Mouse (Mus musculus): ENCODE data around the gene Zfp408.
"Not testable (repeated sequence)": the region's sequence is repeated elsewhere in the genome, so short reads cannot be mapped to it uniquely, and the experiment has no call there.

Gene Zfp408

DNA sequence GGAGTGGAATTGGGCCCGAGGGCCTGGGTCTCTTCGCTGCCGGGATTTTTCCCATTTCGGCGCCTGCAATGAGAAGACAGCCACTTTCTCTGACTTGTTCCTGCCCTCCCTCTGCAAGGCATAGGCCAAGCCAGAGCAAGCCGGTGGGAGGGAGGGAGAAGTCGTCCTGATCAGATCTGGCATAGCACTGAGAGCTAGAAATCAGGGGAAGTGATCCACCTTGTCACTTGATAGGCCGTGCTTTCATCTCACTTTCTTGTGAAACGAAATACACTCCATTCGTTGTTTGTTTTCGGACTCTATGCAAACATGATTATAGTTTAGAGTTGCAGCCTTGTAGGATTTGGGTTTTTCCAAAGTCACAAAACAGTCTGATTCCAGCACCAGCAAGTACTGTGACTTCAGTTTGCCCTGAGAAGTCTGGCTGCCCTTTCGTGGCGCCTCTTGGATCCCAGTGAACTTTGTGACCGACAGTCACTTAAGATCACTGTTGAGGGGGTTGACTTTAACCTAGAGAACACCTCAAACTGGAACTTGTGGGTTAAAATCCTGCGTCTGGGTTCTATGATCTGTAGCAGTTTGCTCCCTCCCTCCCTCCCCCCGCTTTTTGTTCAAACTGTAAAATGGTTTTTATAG, 887 bp upstream of the Zfp408 start:
- no peak for DNase-seq

GRCm38 (mm10) chr2:91649152-91649551, 439 bp downstream of the Zfp408 start:
- DNase-seq, result no peak

DNA sequence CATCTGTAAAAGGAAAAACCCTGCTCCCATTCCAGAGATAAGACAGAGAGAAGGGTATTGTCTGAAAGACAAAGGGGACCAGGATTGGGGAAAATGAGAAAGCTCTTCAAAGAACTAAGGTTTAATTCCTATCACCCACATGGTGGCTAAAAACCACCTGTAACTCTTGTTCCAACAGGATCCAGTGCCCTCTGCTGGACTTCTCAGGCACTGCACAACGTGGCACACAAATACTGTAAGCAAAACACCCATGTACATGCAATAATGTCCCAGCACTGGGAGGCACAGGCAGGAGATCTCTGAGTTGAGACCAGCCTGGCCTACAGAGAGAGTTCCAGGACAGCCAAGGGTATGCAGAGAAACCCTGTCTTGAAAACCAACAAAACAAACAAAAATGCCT, 2.9 kb downstream of the Zfp408 start:
- peak; percentile 48 for DNase-seq

DNA sequence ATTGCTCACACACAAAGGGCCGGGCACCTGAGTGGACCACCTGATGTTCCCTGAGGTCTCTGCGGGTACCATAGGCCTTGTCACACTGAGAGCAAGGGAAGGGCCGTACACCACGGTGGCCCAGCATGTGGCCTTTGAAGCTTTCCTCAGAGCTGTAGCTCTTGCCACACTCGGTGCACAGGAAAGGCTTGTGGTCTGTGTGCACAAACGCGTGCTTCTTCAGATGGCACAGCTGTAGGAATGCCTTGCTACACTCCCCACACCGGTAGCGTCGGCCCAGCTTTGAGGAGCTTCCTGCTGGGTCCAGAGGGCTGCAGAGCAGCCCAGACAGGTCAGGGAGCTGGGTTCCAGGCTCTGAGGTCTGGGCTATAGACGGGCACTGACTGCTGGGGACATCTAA, 3.8 kb downstream of the Zfp408 start:
- DNase-seq, result no peak

DNA sequence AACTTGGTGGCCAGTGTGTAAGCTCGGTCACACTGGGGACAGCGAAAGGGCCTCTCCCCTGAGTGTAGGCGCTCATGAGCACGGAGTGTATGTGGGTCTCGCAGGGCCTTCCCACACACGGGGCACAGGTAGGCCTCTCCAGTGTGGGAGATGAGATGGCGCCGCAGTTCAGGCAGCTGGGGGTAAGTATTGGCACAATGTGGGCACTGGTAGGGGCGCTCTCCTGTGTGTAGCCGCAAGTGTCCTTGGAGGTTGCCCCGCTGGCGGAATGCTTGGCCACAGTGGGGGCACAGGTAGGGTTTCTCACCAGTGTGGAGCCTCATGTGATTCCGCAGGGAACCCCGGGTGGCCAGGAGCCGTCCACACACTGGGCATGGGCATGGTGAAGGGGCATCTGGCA, 4.2 kb downstream of the Zfp408 start:
- no peak for DNase-seq

GRCm38 (mm10) chr2:91644021-91644420, 5.6 kb downstream of the Zfp408 start:
- DNase-seq, result no peak

DNA sequence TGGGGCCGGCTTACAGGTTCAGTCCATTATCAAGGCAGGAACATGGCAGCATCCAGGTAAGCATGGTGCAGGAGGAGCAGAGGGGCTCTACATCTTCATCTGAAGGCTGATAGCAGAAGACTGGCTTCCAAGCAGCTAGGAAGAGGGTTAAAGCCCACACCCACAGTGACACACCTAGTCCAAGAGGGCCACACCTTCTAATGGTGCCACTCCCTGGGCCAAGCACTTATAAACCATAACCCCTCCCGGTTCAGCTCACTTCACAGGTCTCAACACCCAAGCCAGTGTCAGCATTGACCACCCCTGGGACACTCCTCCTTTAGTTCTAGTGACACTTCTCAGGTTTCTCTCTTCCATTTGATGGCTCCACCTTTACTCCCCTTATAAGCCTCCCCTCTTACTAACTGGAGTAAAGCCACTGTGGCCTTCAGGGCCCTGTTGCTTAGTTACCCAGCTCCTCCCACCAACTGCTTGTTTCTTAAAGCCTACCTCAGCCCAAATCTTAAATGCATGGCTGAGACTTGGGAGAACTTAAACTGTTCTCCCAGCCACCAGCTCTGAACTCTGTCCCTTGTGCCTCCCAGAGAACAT, 6.7 kb downstream of the Zfp408 start:
- no peak for DNase-seq

- no peak for DNase-seq
These were observed 10.7 kb downstream of the Zfp408 start for GRCm38 (mm10) chr2:91638931-91639330.

- DNase-seq, result no peak
These were observed 12.8 kb downstream of the Zfp408 start for GRCm38 (mm10) chr2:91636727-91637338.

GRCm38 (mm10) chr2:91636229-91636628, 13.4 kb downstream of the Zfp408 start, which contains the start of gene F2:
TSS of gene F2 (minus strand) at chr2:91636414.
- no peak for DNase-seq

DNA sequence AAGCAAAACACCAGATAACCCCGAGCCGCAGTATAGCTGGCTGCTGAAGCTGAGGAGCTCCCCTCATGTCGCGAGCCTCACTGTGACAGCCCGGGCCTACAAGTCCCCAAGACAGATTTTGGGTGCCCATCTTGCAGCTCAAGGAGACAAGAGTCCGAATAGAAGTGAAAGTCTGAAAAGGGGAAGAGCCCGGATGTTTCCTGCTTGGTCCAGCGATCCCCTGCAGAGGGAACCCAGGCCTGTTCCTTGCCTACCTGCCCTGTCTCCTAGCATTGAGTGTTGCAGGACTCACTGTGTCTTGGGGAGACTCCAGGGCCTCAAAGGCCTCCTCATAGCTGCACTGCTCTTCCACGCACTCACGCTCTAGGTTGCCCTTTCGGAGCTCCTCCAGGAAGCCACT, 14.1 kb downstream of the Zfp408 start:
- no peak for DNase-seq

DNA sequence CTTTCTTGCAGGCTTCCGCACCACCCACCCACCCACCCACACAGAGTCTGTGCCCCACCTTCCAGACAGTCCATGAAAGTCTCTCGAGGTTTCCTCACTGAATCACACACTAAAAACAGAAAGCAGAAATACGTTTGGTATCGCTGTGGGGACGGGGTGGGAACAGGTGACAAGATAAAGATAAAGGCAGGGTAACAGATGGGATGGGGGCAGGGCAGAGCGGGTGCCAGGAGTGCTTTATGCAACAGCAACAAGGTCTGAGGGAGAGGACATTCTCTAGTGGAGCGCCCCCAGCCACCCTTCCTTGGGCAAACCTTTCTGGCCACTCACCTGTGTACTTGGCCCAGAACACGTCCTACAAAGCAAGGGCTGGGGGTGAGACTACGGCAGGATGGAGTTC, 14.8 kb downstream of the Zfp408 start:
- peak; percentile 30 for DNase-seq

DNA sequence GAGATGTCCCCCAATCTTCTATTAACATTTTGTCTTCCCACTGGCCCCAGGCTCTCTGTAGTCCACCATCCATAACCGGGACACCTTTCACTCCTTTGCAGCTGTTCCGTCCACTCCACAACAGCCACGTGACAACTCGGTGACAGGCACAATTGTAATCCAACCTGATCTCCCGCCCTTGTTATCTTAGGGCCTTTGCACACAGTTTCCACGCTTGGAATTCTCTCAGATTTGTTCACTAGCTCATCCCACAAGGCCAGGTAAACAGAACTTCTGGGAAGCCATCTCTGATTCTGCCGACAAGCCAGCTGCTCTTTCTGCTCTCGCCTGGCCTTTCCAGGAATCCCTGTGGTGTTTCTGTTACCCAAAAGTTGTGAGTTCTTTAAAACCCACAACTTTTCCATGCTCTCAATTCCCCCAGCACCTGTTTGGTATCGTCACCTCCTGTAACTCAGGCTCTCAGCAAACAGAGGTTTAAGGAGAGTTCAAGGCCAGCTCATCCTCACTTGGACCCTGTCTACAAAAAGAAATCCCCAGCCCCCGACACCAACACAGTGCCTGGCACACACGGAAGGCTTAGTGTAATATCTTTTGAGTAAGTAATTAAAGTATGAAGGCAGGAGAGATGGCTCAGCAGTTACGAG, 16.1 kb downstream of the Zfp408 start:
- no peak for DNase-seq

DNA sequence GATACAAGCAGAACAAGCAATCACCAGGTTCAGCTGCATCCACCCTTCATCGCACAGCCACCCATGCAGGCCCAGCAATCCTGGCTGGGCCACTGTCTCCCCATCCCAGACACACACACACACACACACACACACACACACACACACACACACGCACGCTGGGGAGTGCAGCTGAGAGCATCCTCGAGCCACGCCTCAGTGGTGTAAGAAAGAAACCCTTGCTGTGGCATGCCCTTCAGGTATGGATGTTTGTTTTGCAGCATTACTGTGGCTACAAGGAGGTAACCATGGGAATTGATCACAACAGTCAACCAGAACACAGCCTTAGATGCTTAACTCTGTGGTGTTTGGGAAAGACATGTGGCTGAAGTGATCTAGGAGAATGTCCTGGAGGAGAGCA, 17.3 kb downstream of the Zfp408 start:
- no peak for DNase-seq

GRCm38 (mm10) chr2:91631826-91632225, 17.8 kb downstream of the Zfp408 start:
- no peak for DNase-seq

GRCm38 (mm10) chr2:91630384-91630783, 19.2 kb downstream of the Zfp408 start:
- DNase-seq, result no peak

DNA sequence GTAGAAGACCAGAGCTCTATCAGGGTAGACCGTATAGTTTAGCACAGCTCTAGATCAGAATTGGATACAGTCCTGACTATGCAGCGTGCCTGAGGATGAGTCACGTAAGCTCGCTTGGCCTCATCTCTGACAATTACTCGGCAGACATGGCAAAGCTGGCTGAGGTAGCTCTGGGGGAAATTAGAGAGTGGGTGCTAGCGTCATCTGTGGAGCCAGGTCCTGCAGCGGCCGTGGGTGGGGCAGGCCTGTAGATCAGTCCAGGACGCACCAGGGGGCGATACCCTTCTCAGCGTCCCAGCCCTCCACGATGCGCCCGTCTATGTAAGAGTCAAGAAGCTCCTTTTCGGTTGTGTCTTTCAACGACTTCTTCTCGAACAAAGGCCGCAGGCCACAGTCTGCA, 19.9 kb downstream of the Zfp408 start:
- no peak for DNase-seq

GRCm38 (mm10) chr2:91628171-91628570, 21.4 kb downstream of the Zfp408 start:
- no peak for DNase-seq

- DNase-seq, result no peak
These were observed 22.1 kb downstream of the Zfp408 start for GRCm38 (mm10) chr2:91627486-91627885.

DNA sequence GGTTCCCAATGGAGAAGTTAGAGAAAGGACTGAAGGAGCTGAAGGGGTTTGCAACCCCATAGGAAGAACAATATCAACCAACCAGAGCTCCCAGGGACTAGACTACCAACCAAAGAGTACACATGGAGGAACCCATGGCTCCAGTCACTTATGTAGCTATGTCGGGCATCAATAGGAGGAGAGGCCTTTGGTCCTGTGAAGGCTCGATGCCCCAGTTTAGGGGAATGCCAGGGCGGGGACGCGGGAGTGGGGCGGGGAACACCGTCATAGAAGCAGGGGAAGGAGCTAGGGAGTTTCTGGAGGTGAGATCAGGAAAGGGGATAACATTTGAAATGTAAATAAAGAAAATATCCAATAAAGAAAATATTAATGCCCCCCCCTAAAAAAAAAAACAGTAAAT, 26.2 kb downstream of the Zfp408 start:
- DNase-seq, result not testable (repeated sequence)

DNA sequence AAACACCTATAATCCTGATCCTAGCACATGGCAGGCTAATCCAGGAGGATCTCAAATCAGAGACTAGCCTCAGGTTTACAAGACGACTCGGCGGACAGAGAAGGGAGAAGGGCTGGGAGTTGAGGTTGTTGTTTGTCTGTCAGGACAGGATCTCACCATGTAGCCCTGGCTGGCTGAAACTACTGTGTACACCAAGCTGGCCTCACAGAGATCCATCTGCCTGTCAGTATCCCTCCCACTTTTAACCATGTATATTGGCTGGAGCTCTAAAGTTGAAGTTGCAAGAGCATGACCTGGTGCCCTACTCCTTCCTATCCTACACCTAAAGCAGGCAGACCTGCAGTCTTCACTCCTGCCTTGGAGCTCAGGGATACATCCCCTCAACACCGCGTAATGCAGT, 27.2 kb downstream of the Zfp408 start:
- no peak for DNase-seq

DNA sequence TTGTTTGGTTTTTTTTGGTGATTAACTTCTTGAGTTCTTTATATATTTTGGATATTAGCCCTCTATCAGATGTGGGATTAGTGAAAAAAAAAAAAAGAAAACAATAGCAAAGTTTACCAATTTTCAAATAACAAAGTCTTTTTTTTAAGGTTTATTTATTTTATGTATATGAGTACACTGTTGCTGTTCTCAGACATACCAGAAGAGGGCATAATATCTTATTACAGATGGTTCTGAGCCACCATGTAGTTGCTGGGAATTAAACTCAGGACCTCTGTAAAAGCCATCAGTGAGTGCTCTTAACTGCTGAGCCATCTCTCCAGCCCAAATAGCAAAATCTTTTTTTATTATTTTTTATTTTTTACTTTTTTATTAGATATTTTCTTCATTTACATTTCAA, 40.2 kb downstream of the Zfp408 start:
- DNase-seq, result not testable (repeated sequence)

DNA sequence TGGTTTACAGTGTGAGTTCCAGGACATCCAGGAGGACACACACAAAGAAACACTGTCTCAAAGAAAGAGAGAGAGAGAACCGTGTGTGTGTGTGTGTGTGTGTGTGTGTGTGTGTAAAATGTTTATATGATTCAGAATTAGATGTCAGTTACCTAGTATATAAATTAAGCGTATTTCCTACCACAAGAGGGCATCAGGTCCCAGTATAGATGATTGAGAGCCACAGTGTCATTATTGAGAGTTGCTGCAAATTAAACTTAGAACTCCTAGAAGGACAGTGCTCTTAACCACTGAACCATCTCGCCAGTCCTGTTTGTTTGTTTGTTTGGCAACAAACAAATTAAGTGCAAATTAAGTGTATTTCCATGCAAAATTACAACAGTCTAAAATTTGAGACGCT, 47.2 kb downstream of the Zfp408 start:
- DNase-seq, result no peak

- no peak for DNase-seq
These were observed 49.1 kb downstream of the Zfp408 start for GRCm38 (mm10) chr2:91600475-91600874.

Measured in cerebellum, adult 8-10 months (tissue).